12 mouse cellular contexts compared by ENCODE assay signal in genomic region chr4:149526330-149526729, GRCm38 (mm10). TPM values are rescaled to one million over a fixed set of nuclear protein-coding genes. Genes with fewer than 3 reads are reported as not detected.
DNase-seq lines count a peak whose midpoint lies in the region; ATAC-seq and TF ChIP-seq lines count a peak whose summit lies in the region.
"Had no signal": no experiment of that assay in that cellular context is flagged by ENCODE, and none has a peak within 500 bp of the region (broad histone marks: within the 10 kb centered on the region; RNA-seq: fewer than 3 reads in every experiment).

No protein-coding gene starts in this region.

- no peak overlapping the region for H3K4me2 ChIP-seq in heart, embryonic 16.5 days (ENCODE audit: low read depth, low read length)
- H3K4me2 ChIP-seq: embryonic facial prominence, embryonic 15.5 days had no signal

- no peaks in the 10 kb centered on the region for H3K36me3 ChIP-seq in heart, embryonic 16.5 days (ENCODE audit: control insufficient read depth, insufficient read depth)
- H3K36me3 ChIP-seq: embryonic facial prominence, embryonic 15.5 days had no signal

- no peak overlapping the region for H3K9ac ChIP-seq in heart, embryonic 16.5 days (ENCODE audit: low read length)
- H3K9ac ChIP-seq: embryonic facial prominence, embryonic 15.5 days had no signal

- no peaks in the 10 kb centered on the region for H3K27me3 ChIP-seq in heart, embryonic 16.5 days (ENCODE audit: control insufficient read depth, insufficient read depth, low read length)
- H3K27me3 ChIP-seq: embryonic facial prominence, embryonic 15.5 days had no signal

- no peaks in the 10 kb centered on the region for H3K9me3 ChIP-seq in heart, embryonic 16.5 days (replicated peaks; ENCODE audit: control insufficient read depth, low read length)
- H3K9me3 ChIP-seq: embryonic facial prominence, embryonic 15.5 days had no signal

- TF ChIP-seq CTCF in layer of hippocampus, adult 2 months (conservative IDR thresholded peaks at IDR 0.05) = 0 out of 2 replicates have a peak, but pooled peaks have one; percentile 4
- no peak for TF ChIP-seq CTCF in olfactory bulb, adult 2 months (IDR thresholded peaks at IDR 0.05; ENCODE audit: insufficient read depth, low read depth, low read length)

- DNase-seq in embryo, embryonic 11 days = peak; percentile 37
- DNase-seq in embryo, embryonic 9.5 days (ENCODE audit: extremely low spot score) = no peak
- no peak for DNase-seq in layer of hippocampus, adult 2 months (ENCODE audit: low spot score in 2 of 2)
- no peak for DNase-seq in layer of hippocampus, postnatal 10 days (ENCODE audit: low spot score in 2 of 2)
- no peak for DNase-seq in c-Kit-positive CD71-positive TER-119-positive erythroid progenitor cells, embryonic 14.5 days (ENCODE audit: low spot score)
- no peak for DNase-seq in thymus, postnatal 10 days (ENCODE audit: low spot score in 2 of 2)
- DNase-seq: midbrain, embryonic 14.5 days had no signal

- peaks cover 22% of the 10 kb centered on the region for H3K4me1 ChIP-seq in heart, embryonic 16.5 days (ENCODE audit: control insufficient read depth, insufficient read depth, low read length)
- peaks cover 19% of the 10 kb centered on the region for H3K4me1 ChIP-seq in olfactory bulb, adult 2 months (ENCODE audit: control insufficient read depth, insufficient read depth, low read length)

- WGBS in heart, embryonic 16.5 days = 59% methylated on average over 7 of the region's 7 CpGs
- 54% methylated on average over 7 of the region's 7 CpGs for WGBS in olfactory bulb, adult 2 months

- H3K4me3 ChIP-seq in layer of hippocampus, adult 2 months = no peak overlapping the region
- H3K4me3 ChIP-seq in heart, embryonic 16.5 days (ENCODE audit: low read length) = no peak overlapping the region
- H3K4me3 ChIP-seq in olfactory bulb, adult 2 months (ENCODE audit: insufficient read depth, low read depth, low read length) = no peak overlapping the region
- H3K4me3 ChIP-seq: embryonic facial prominence, embryonic 15.5 days had no signal

- peak; percentile 45 for ATAC-seq in heart, embryonic 16.5 days (replicated peaks; ENCODE audit: extremely low read depth, insufficient read depth, low FRiP score)

- TF ChIP-seq POLR2A in olfactory bulb, adult 2 months (IDR thresholded peaks at IDR 0.05; ENCODE audit: insufficient read depth, low read depth, low read length) = no peak

- peak overlapping the region; percentile 21; the same call in 1 of the 2 replicates for H3K27ac ChIP-seq in layer of hippocampus, adult 2 months
- peak overlapping the region; percentile 29 for H3K27ac ChIP-seq in heart, embryonic 16.5 days (ENCODE audit: low read length)
- peak overlapping the region; percentile 54 for H3K27ac ChIP-seq in olfactory bulb, adult 2 months (ENCODE audit: insufficient read depth, low read depth, low read length)
- H3K27ac ChIP-seq: embryonic facial prominence, embryonic 15.5 days had no signal

RNA-seq across cellular contexts. Expression of gene Ctnnbip1, which starts 8.3 kb away (rescaled TPM):
- total RNA-seq in layer of hippocampus, adult 2 months (2021) = 10 to 100 TPM; 32.2 to 34.4 TPM
- 10 to 100 TPM; 75.4 to 82.9 TPM for total RNA-seq in layer of hippocampus, postnatal 10 days (2021)
- polyA plus RNA-seq in heart, embryonic 16.5 days (2015; fragmentation: Nextera tagmentation; extraction: Ambion mirVana) = 28.7 and 38.3 TPM in 2 replicates
- not detected in 2 replicates for polyA plus RNA-seq in olfactory bulb, adult 2 months (2012; ENCODE audit: insufficient read depth, insufficient read length, low replicate concordance, missing spikeins)

RNA-seq across cellular contexts. Expression of gene Lzic, which starts 41.3 kb away (rescaled TPM):
- 10 to 100 TPM; 15.3 to 16.9 TPM for total RNA-seq in layer of hippocampus, adult 2 months (2021)
- 10 to 100 TPM; 35.7 to 36.4 TPM for total RNA-seq in layer of hippocampus, postnatal 10 days (2021)
- polyA plus RNA-seq in heart, embryonic 16.5 days (2015; fragmentation: Nextera tagmentation; extraction: Ambion mirVana) = 32.0 and 39.3 TPM in 2 replicates
- polyA plus RNA-seq in olfactory bulb, adult 2 months (2012; ENCODE audit: insufficient read depth, insufficient read length, low replicate concordance, missing spikeins) = not detected in 2 replicates

RNA-seq across cellular contexts. Expression of gene Nmnat1, which starts 41.3 kb away (rescaled TPM):
- 1 to 10 TPM; 8.9 to 9.0 TPM for total RNA-seq in layer of hippocampus, adult 2 months (2021)
- total RNA-seq in layer of hippocampus, postnatal 10 days (2021) = 1 to 10 TPM; 6.5 to 7.6 TPM
- polyA plus RNA-seq in heart, embryonic 16.5 days (2015; fragmentation: Nextera tagmentation; extraction: Ambion mirVana) = 13.5 and 15.8 TPM in 2 replicates
- polyA plus RNA-seq in olfactory bulb, adult 2 months (2012; ENCODE audit: insufficient read depth, insufficient read length, low replicate concordance, missing spikeins) = not detected in 2 replicates

RNA-seq across cellular contexts. Expression of gene Tmem274, which starts 49.2 kb away (rescaled TPM):
- total RNA-seq in layer of hippocampus, adult 2 months (2021) = not detected
- not detected for total RNA-seq in layer of hippocampus, postnatal 10 days (2021)
- 0.34 and 0.41 TPM in 2 replicates for polyA plus RNA-seq in heart, embryonic 16.5 days (2015; fragmentation: Nextera tagmentation; extraction: Ambion mirVana)
- not detected in 2 replicates for polyA plus RNA-seq in olfactory bulb, adult 2 months (2012; ENCODE audit: insufficient read depth, insufficient read length, low replicate concordance, missing spikeins)
- total RNA-seq: left cerebral cortex, adult 8-10 months had no signal
- polyA plus RNA-seq: midbrain, embryonic 14.5 days; small intestine, adult 2 months had no signal

RNA-seq across cellular contexts. Expression of gene Clstn1, which starts 59.9 kb away (rescaled TPM):
- total RNA-seq in layer of hippocampus, adult 2 months (2021) = 100 to 1,000 TPM; 748 to 817 TPM
- total RNA-seq in layer of hippocampus, postnatal 10 days (2021) = 100 to 1,000 TPM; 726 TPM
- 6.7 and 16.8 TPM in 2 replicates for polyA plus RNA-seq in heart, embryonic 16.5 days (2015; fragmentation: Nextera tagmentation; extraction: Ambion mirVana)
- 68.1 and 138 TPM in 2 replicates for polyA plus RNA-seq in olfactory bulb, adult 2 months (2012; ENCODE audit: insufficient read depth, insufficient read length, low replicate concordance, missing spikeins)
